Mouse (Mus musculus) embryonic fibroblast, embryonic 13.5 days (primary cell): ENCODE results near the gene Usp1.

Experiments used
- CTCF ChIP-seq: IDR thresholded peaks from 2 replicates; pipeline ENCODE4 v1.5.1; 2011; ENCODE audit warnings: mild to moderate bottlenecking, control low read depth, low read length, moderate library complexity, borderline replicate concordance; ENCODE audit not compliant: insufficient read depth
- POLR2A ChIP-seq: IDR thresholded peaks from 2 replicates; pipeline ENCODE4 v1.6.1; 2011; ENCODE audit warnings: low read depth, mild to moderate bottlenecking, control low read depth, low read length, moderate library complexity

- TF ChIP-seq POLR2A, result no peak
- no peak for TF ChIP-seq CTCF
These were observed 1.2 kb downstream of the Usp1 start for GRCm38 (mm10) chr4:98924906-98925178.
